Mouse (Mus musculus) heart, postnatal 10 days (tissue): ENCODE results near the gene Oxa1l. TPM values are rescaled to one million over a fixed set of nuclear protein-coding genes. Genes with fewer than 3 reads are reported as not detected.

Source experiments
- DNase-seq, 2 experiments: peaks; one replicate each; pipeline ENCODE4 v3.0.0; 2021
- intact Hi-C: fragments of 180-260 bp; cut with DNase I; formaldehyde crosslinking; loops from one replicate; pipeline ENCODE4 v1.15.1; 2025
- total RNA-seq, 2 experiments: library from RNA; stranded (reverse); gene quantifications; 2 replicates each; pipeline ENCODE4 v1.2.3; 2021

Oxa1l gene
- total RNA-seq, 2 experiments from 2014 or later = 121 to 125 TPM

DNA sequence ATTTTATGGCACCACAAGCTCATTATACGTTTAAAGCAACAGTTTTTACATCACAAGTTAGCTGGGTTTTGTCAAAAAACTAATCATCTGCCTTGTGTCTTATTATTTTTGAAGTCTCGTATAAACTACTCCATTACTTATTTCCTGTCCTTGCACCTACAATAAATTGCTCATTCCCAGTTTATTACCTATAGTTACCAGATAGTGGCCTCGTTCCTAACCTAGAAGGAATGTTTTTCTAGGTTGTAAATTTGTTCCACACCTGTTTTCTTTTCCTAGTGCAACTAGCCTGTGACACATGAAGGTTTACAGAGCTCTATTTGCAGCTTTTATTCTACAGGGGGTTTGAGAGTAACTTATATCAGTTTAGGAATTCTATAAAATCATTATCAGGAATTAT, 41.1 kb downstream of the Oxa1l start:
- no peak for DNase-seq
- intact Hi-C loops = no loop called here

DNA sequence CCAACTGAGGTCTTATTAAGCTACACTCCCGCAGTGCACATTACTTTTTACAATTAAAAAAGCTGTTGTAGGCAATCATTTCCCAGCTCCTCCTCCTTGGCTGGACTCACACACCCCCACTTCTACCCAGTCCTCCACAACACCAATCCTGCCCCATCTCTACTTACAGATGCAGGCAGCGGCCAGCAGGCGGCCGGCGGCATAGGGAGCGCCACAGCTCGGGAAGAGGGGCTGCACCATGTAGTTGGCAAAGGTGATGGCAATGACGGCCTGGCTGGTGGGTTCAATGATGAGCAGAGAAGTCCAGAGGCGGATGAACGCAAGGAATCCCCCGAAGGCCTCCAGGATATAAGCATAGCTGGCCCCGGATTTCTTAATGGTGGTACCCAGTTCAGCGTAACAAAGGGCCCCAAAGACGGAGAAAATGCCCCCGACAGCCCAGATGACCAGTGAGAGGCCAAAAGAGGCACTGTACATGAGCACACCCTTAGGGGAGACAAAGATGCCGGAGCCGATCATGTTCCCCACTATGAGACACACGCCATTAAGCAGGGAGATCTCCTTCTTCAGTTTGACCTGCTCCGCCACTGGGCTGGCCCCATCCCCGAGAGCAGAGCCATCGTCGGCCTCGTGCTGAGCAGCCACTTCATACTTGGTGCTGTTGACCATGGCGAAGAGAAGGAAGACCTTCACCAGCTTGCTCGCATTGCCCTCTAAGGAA, 47.9 kb downstream of the Oxa1l start:
- intact Hi-C loops = no loop called here
- DNase-seq = no peak

DNA sequence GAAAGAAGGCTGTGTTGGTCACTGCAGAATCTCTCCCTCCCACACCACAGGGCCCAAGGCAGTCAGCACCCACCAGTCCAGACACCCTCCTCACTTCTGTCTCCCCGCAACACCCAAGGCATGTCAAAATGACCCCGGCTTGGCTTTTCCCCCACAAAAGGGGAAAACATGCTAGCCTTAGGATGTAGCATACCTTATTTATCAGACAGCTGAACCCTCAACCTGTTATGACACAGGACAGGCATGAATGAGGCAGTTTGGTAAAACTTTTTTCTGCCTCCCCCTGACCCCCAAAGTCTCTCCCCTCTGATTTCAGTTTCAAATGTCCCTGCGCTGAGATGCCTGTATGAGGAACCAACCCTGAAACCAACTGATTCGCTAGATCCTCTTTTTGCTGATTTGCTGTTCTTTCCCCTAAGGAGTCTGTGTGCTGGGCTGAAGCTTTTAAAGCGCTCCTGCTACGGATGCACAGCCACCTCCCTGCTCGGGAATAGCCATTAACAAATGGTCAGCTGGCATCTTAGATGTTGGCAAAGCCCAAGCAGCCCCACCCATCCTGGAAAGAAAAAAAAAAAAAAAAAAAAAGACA, 48.5 kb downstream of the Oxa1l start:
- intact Hi-C loops = no loop called here
- no peak for DNase-seq

DNA sequence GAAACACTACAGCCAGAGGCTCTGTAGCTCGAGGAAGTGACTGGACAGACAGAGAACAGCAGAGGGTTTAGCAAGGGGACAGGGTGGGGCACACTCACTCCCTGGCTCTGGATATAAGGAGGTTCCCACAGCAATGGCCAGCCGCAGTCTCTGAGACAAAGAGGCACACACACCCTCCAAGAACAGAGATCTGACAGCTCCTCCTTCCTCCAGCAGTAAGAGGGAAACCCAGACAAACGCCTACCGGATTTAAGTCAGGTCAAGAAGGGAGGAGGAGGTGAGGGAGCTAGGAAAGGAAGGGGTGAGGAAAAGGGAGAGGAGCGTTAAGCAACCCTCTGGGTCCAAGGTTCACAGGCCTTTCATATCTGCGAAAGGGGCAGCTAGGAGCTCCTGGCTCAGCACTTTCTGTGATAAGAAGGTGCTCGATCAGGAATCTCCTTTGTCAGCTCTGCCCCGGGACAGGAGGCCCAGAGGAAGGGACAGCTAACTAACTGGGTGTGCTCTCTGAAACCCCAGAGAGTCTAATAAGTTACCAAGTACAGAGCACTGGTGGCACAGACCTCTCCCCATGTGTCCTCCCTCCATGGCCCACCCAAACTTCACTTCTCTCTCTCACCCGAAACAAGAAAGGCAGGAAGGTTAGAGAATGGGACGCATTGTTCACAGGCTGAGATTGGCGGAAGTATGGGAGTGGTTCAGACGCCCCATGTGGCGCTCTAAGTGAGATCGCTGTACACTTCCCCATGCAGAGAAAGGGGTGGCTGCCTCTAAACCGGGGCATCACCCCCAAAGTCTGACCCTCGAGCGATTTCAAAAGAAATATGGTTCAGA, 49.6 kb downstream of the Oxa1l start:
- DNase-seq = peak; percentile 50 to 55
- intact Hi-C loops = no loop called here

DNA sequence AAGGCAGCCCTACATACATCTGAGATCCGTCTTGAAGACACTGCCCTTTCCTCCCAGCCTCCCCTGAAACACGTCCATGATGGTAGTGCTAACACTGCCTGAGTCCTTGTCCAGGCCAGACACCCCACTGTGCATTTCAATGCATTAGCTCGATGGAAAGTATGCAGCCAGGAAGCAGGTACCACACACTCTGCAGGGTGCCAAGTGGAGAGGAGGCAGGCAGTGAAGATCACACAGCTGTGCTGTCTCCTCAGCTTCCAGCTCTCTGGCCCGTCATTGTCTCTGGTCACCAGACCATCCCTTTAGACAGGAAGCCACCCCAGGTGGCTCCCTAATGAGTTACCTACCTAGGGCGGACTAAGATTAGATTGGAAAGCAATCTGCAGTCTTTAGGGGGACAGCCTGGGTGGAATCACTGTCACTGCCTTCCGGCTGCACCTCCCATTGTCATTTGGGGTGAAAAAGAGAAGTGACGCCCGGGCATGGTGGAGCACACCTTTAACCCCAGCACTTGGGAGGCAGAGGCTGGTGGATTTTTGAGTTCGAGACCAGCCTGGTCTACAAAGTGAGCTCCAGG, 51.5 kb downstream of the Oxa1l start:
- no peak for DNase-seq
- intact Hi-C loops = loop anchor here (1.0 to 2.0 kb wide), 4 partner anchors 36 to 183 kb away; partner anchors contain the start of gene Oxa1l

DNA sequence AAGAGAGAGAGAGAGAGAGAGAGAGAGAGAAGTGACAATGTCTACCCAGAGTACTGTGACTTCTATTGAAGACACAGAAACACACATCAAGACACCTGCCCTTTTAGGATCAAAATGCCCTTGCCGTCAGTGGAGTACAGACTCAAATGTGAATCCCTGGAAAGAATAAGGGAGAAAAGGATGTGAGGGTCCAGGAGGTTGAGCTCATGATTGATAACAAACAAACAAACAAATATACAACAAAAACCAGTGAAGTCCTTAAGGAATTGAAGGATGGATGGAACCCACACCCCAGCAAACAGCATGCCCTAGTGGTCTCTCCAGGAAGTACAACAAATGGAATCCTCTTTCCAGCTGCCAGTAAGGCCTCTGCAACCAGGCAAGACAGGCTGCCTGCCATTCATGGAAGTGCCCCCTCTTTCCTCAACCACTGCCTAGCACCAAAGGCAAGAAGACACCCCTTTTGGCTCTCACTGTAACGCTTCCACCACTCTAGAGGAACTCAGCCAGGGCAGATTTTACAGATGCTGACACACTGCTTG, 52.1 kb downstream of the Oxa1l start:
- intact Hi-C loops = loop anchor here (1.0 to 2.0 kb wide), 4 partner anchors 36 to 184 kb away; partner anchors contain the start of gene Oxa1l
- peak; percentile 77 to 85 for DNase-seq

DNA sequence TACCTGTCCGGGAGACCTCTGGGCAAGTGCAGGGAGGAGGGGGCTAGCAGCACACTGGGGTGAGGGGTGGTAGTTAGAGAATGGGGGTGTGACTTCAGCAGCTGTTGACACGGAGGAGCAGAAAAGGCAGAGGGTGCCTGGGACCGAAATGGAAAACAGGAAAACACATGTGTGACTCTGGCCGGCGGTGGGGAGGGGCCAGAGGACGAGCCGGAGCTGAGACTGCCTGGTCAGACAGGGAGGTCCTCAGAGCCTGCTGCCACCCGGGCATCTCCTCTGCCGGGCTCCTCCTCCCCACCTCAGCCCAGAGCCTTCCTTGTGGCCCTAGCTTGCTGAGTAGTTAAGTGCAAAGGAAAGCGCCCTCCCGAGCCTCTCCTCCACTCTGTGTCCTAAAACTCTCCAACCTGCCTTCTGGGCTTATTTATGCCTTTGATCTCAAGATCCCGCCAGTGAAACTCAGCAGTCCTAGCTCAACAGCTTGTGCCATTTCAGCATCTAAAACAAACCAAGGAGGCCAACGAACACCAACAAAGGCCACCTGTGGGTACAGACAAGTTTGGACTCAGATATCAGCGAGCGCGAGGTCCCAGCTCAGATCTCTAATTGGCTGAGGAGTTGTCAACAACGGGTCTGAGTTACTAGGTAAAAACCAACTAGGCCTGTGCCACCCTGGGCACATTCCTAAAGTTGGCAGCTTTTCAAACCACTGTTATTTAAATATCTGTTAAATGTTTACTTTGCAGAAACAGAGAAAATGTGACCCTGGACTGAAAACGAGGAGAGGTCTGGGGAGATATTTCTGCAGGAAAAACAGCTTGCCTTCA, 53.5 kb downstream of the Oxa1l start:
- intact Hi-C loops = loop anchor here (2.0 kb wide), 3 partner anchors 53 to 185 kb away; partner anchors contain the start of gene Oxa1l
- DNase-seq = peak; percentile 44 to 48

DNA sequence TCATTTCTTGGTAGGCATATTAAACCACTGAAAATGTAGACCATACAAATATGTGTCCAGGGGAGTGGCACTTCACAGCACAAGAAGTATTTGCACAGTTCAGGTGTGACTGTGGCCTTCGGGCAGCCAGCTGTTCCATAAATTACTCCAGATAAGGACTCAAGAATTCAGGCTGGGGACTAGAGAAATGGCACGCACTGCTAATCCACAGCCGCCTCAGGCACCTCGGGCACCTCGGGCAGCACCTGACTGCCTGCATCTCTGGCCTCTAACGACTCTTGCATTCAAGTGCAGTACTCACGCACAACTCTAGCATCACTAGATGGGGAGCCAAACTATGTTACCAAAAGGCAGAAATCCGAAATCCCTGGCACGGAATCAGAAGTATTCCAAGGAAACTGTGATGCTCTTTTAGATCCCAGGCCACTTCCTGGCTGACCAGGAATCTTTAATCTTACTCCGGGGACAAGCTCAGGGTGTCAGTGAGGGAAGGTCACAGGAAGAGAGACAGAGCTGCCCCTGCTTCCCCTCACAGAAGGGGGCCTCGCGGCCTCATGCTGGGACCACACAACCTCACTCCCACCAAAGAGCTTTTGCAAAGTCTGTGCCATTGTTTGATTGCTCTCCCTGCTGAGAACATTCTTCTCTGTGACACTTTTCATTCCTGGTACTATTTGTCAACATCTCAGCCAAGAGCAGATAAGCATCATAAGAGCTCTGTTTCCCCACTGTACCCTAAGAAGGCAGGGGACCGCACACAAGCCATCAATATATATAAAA, 54.8 kb downstream of the Oxa1l start:
- no peak for DNase-seq
- intact Hi-C loops = no loop called here

DNA sequence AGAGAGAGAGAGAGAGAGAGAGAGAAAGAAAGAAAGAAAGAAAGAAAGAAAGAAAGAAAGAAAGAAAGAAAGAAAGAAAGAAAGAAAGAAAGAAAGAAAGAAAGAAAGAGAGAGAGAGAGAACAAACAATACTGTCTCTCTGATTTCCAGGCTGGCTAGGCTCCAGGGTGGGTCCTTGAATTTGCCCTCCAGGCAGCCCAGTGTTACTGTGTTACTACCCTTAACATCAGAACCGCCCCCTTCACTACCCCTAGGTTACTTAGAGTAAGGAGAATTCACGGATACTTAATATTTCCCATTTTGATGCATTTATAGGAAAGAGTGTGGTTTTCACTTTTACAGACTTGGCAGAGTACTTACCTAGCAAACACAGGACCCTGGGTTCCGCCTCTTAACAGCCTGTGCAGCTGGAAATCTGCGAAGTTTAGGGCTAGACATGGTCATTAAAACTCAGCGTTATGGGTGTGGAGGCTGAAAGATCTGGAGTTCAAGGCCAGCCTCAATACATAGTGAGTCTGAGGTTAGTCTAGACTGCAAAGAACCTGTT, 55.7 kb downstream of the Oxa1l start:
- no peak for DNase-seq
- intact Hi-C loops = no loop called here

DNA sequence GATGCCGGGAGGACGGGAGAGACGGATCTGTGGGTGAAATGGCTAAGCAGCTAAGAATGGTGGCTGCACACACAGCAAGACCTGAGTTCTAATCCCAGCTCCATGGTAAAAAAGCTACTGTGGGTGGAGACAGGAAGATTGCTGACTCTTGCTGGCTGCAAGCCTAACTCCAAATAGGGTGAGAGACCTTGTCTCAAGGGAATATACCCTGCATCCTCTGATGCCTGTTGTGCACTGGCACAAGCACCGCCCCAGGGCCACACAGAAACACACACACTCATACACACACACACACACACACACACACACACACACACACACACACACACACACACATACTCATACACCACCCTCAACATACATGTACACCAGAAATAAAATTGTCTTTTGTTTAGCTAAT, 56.2 kb downstream of the Oxa1l start:
- no peak for DNase-seq
- intact Hi-C loops = no loop called here

DNA sequence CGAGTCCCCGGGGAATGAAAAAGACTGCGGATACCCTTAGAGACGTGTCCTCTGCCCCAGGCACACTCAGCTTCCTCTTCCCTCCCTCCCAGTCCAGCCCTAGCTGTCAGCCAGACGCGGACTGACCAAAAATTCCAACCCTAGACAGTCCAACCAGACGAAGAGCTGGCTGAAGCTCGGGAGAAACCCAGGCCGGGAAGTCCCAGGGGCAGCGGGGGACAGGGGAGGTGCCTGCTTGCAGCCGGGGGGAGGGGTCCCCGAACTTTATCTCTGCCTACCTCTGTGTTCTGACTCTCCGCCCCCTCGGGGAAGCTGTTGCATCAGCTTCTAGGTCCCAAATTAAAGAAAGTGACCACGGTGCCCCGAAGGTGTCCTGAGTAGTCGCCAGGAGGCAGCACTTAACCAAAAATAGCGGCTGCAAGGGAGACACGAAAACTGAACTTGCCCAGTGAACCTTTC, 57.0 kb downstream of the Oxa1l start, which contains the start of gene Slc7a7:
Gene Slc7a7, minus strand, starts transcription at position 158 of the 459 bp plus-strand sequence.
- intact Hi-C loops = no loop called here
- DNase-seq = peak; percentile 44 to 60

Other genes starting within 250 kb of the Oxa1l start
- gene Dad1, start 106.7 kb upstream of the Oxa1l start, total RNA-seq = 100 to 1,000 TPM; 121 TPM
- gene Abhd4, start 106.6 kb upstream of the Oxa1l start, total RNA-seq = 10 to 100 TPM; 55.9 to 67.1 TPM
- not detected for gene Olfr49, start 75.9 kb upstream of the Oxa1l start, total RNA-seq
- 1 to 10 TPM; 6.6 to 8.1 TPM for gene Slc7a7, start 56.9 kb downstream of the Oxa1l start, total RNA-seq
- gene Mrpl52, start 66.1 kb downstream of the Oxa1l start, total RNA-seq = 100 to 1,000 TPM; 143 to 155 TPM
- 100 to 1,000 TPM; 106 to 116 TPM for gene Mmp14, start 70.8 kb downstream of the Oxa1l start, total RNA-seq
- gene Lrp10, start 103.3 kb downstream of the Oxa1l start, total RNA-seq = 10 to 100 TPM; 87.9 to 91.3 TPM
- gene Rem2, start 115.3 kb downstream of the Oxa1l start, total RNA-seq = not detected
- 10 to 100 TPM; 32.9 to 38.2 TPM for gene Prmt5, start 156.7 kb downstream of the Oxa1l start, total RNA-seq
- gene Haus4, start 193.8 kb downstream of the Oxa1l start, total RNA-seq = 10 to 100 TPM; 15.0 to 15.8 TPM
- gene Ajuba, start 216.7 kb downstream of the Oxa1l start, total RNA-seq = 10 to 100 TPM; 14.5 to 16.0 TPM
- 1 to 10 TPM; 4.2 to 4.9 TPM for gene 4931414P19Rik, start 245.2 kb downstream of the Oxa1l start, total RNA-seq